Mouse (Mus musculus): ENCODE data around the gene Otc. TPM values are rescaled to one million over a fixed set of nuclear protein-coding genes. Genes with fewer than 3 reads are reported as not detected.

The Otc gene
- total RNA-seq, 2 experiments from 2014 or later, result 0.11 TPM; not detected in 1

Other genes starting within 250 kb of the Otc start
- gene Srpx, start 134.6 kb upstream of the Otc start, total RNA-seq (2021), result 10 to 100 TPM; 22.4 to 25.1 TPM
- 1 to 10 TPM; 2.7 to 3.8 TPM for gene Rpgr, start 35.4 kb upstream of the Otc start, total RNA-seq (2021)
- gene Tspan7, start 232.9 kb downstream of the Otc start, total RNA-seq (2021), result 100 to 1,000 TPM; 198 to 215 TPM